Mouse (Mus musculus) heart, embryonic 12.5 days (tissue): Measurements from ENCODE around the gene Asic4. TPM values are rescaled to one million over a fixed set of nuclear protein-coding genes. Genes with fewer than 3 reads are reported as not detected.

Experiments
- ATAC-seq: fragments of 200-750 bp; cut with Nextera tagmentation; 2 replicates; pipeline ENCODE4 v1.8.0; 2017; ENCODE audit warnings: moderate TSS enrichment, moderate library complexity; ENCODE audit not compliant: insufficient number of reproducible peaks, low FRiP score
- H3K27ac ChIP-seq: fragments of 300-500 bp; sonication (generic); 2 replicates; pipeline ENCODE4 v1.5.1; 2016; ENCODE audit warnings: mild to moderate bottlenecking, moderate library complexity; ENCODE audit not compliant: poor library complexity, severe bottlenecking
- H3K27me3 ChIP-seq: fragments of 300-500 bp; sonication (generic); replicated peaks from 2 replicates; pipeline ENCODE4 v1.6.1; 2016; ENCODE audit warnings: mild to moderate bottlenecking, moderate library complexity
- H3K36me3 ChIP-seq: fragments of 300-500 bp; sonication (generic); 2 replicates; pipeline ENCODE4 v1.6.1; 2016; ENCODE audit warnings: mild to moderate bottlenecking, moderate library complexity
- H3K4me1 ChIP-seq: fragments of 300-500 bp; sonication (generic); replicated peaks from 2 replicates; pipeline ENCODE4 v1.6.1; 2016; ENCODE audit warnings: mild to moderate bottlenecking
- H3K4me2 ChIP-seq: fragments of 300-500 bp; sonication (generic); 2 replicates; pipeline ENCODE4 v1.6.1; 2016; ENCODE audit warnings: mild to moderate bottlenecking, moderate library complexity
- H3K4me3 ChIP-seq: fragments of 300-500 bp; sonication (generic); 2 replicates; pipeline ENCODE4 v1.5.1; 2016; ENCODE audit warnings: mild to moderate bottlenecking
- H3K9ac ChIP-seq: fragments of 300-500 bp; sonication (generic); 2 replicates; pipeline ENCODE4 v1.6.1; 2016; ENCODE audit warnings: mild to moderate bottlenecking, moderate library complexity
- H3K9me3 ChIP-seq: fragments of 300-500 bp; sonication (generic); replicated peaks from 2 replicates; pipeline ENCODE4 v1.6.1; 2016; ENCODE audit warnings: mild to moderate bottlenecking, moderate library complexity
- WGBS: fragments of 180-500 bp; shearing (Covaris S2); methylation state at CpG from one replicate; pipeline ENCODE4 v1.1.7; 2016; 5-methylcytosine and 5-hydroxymethylcytosine counted together
- polyA plus RNA-seq: library from polyadenylated mRNA; unstranded; fragments of >200 nt; fragmentation: Nextera tagmentation; extraction: Ambion mirVana; gene quantifications from 2 replicates; pipeline ENCODE4 v1.2.1, GENCODE M21; 2016

Gene Asic4
- polyA plus RNA-seq, 1 experiment from 2014 or later = 0.33 TPM

DNA sequence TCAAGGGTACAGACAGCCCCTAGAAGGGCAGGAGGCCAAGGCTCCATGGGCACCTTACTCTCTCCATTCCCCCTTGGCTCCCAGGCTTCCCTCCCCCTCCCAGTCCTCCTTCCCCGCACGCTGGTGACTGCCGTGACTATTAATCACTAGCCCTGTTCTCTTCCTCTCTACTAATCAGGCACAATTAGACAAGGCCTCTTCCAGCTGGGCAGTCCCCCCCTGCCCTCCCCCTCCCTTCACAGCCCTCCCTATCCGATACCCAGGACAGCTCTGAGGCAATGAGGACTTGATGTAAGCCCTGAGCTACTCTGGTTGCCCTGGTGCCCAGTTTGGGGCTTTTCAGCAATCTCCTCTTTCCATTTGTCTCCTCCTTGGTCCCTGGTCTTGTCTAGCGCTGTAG lies 5.7 kb downstream of the Asic4 start:
- H3K4me2 ChIP-seq = no peak overlapping the region
- no peak overlapping the region for H3K9ac ChIP-seq
- no peak overlapping the region for H3K4me3 ChIP-seq
- H3K36me3 ChIP-seq = no peaks in the 10 kb centered on the region
- H3K27ac ChIP-seq = no peak overlapping the region
- H3K27me3 ChIP-seq = peaks cover 74% of the 10 kb centered on the region
- no peaks in the 10 kb centered on the region for H3K9me3 ChIP-seq
- peaks cover 29% of the 10 kb centered on the region for H3K4me1 ChIP-seq
- WGBS = 34% methylated on average over 5 of the region's 5 CpGs
- ATAC-seq = no peak

DNA sequence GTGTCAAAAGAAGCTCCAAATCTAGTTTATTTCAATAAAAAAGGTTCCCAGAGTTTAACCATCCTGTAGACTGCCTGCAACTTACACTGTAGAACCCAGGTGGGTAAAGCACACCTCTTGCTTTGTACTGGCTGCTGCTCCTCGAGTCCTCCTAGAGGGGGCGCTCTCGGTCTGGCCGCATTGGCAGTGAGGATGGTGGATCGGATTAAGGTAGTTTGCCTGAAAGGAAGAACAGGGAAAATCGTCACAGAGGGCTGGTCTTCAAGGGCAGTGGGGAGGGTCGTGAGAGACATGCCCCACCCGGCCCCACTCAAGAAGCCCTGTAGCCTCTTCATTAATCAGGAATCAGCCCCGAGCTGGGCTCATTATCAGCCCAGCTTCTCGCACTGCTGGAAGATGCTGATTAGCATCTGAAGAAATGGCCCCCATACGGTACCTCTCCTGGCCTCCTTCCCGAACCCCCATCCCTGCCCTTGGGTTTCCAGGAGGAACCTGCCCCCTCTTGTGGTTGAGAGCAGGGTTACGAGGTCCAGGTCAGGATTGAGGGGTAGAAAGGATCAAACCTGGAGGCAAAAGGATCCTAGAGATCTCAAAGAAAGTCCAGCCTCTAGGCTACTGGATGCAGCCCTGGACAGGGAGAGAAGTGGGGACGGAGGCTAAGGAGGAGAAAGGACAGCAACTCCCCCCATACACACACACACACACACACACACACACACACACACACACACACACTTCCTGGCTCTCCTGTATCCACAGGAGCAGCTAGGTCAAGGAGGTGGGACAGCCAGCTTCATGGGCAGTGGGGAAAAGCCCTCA lies 6.7 kb downstream of the Asic4 start:
- H3K36me3 ChIP-seq = no peaks in the 10 kb centered on the region
- peaks cover 26% of the 10 kb centered on the region for H3K4me1 ChIP-seq
- no peak overlapping the region for H3K27ac ChIP-seq
- H3K4me3 ChIP-seq = no peak overlapping the region
- WGBS = 12% methylated on average over 14 of the region's 14 CpGs
- peak overlapping the region; percentile 71; the same call in 1 of the 2 replicates for H3K4me2 ChIP-seq
- peaks cover 66% of the 10 kb centered on the region for H3K27me3 ChIP-seq
- no peak overlapping the region for H3K9ac ChIP-seq
- no peaks in the 10 kb centered on the region for H3K9me3 ChIP-seq
- no peak for ATAC-seq

DNA sequence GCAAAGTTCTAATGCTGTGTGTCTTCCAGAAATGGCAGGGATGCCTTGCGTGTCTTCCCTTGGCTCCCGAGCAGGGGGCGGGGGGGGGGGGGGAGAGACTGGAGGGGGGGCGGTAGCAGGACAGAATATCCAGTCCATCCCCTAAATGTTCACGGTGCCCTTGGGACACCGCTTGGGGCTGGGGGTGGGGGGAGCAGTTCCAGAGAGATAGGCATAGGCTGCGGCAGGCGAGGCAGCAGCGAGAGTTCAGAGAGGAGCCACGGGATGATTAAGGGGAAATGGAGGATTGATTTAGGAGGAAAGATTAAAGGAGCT lies 7.4 kb downstream of the Asic4 start:
- Histone ChIP-seq H3K9ac (0 out of 2 replicates have a peak overlapping the region, but pooled peaks have one; percentile 36), H3K36me3 (no peaks in the 10 kb centered on the region), H3K4me3 (no peak overlapping the region), H3K27ac (no peak overlapping the region), H3K4me2 (peak overlapping the region; percentile 71), H3K27me3 (peaks cover 59% of the 10 kb centered on the region), H3K9me3 (no peaks in the 10 kb centered on the region), H3K4me1 (peaks cover 31% of the 10 kb centered on the region)
- ATAC-seq = peak; percentile 34; the same call in 1 of the 2 replicates
- 2% methylated on average over 9 of the region's 10 CpGs for WGBS

DNA sequence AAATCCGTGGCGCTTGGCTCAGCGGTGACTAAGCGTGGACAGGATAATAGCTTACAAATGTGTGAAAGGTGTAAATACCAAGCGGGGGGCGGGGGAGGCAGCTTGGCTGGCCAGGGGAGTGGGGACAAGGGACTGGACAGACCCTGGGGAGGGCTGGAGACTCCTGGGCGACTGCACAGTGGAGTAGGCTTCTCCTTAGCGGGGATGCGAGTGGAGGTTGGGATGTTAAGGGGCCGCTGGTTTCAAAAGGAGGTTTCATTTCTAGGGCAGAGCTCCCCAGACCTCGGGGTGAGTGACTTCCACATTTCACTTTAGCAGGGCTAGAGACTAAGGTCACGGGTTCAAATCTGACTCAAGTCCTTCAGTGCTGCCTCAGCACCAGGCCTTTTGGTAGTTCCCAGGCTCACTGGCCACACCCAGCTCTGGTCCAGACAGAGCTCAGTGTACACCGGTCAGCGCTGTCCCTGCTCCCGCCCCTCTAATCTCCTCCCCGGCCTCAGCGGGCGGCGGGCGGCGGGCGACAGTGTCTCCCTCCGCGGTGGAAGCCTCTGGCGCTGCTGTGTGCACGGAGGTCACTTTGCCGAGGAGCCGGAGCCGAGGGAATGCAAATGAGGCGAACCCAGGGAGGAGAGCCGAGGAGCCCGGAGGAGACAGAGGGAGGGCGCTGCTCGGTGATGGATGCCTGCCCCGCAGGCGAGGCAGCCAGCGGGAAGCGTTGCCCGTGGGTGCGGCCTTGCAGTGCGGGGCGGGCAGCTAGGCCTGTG lies 8.0 kb downstream of the Asic4 start:
- H3K36me3 ChIP-seq = no peaks in the 10 kb centered on the region
- peaks cover 54% of the 10 kb centered on the region for H3K27me3 ChIP-seq
- H3K27ac ChIP-seq = peak overlapping the region; percentile 27
- WGBS = 2% methylated on average over 42 of the region's 42 CpGs
- H3K4me1 ChIP-seq = peaks cover 34% of the 10 kb centered on the region
- peak overlapping the region; percentile 71 for H3K4me2 ChIP-seq
- H3K9ac ChIP-seq = peak overlapping the region; percentile 63
- H3K4me3 ChIP-seq = peak overlapping the region; percentile 41
- H3K9me3 ChIP-seq = no peaks in the 10 kb centered on the region
- peak; percentile 62 for ATAC-seq

DNA sequence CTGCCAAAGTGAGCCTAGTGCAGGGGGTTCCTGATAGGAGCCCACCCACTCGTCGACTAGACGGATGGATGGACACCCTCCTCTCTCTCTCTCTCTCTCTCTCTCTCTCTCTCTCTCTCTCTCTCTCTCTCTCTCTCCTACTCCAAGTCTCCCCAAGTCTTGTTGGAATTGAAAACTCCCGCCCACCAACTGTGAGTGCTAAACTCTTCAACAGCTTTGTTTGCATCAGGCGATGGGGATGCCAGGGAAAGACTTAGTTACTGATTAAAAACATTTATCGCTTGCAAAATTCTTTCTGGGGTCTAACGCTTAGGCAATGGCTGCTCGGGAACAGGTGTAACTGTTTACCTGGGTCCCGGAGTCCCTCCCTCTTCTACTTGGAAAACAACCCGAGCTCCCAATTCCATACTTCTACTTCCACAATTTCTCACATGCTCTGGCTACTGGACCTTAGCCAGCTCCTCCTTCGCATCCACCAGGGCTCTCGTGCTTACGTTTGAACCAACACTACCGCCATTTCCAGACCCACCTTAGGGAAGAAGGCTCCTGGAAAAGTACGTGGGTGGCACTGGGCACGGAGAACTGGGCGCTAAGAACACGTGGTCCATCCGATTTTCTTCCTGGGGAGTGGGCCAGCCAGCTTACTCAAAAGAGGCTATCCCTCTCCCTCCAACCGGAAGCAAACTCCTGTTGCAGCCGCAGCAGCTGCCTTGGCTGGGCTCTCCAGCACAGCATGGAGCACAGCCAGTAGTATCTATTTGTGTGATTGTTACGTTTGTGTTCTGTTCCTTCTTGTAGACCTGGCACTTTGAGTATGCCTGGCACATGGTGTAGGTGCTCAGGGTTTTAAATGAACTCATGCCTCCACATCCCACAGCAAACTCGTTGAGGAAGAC lies 8.8 kb downstream of the Asic4 start:
- ATAC-seq = no peak

DNA sequence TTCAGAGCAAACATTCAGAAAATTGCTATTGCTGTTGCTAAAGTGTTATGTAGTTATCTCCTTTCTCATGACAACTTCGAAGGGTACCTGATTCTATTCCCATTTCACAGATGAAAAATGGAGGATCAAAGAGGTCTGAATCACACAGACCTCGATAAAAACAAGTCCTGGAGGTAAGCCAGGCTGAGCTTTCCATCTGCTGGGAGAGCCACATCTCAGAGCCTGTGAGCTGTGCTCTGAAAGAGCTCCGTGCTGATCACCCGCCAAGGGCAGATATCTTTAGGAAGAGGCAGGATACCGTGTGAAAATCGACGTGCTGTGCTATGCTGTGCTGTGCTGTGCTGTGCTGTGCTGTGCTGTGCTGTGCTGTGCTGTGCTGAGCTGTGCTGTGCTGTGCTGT lies 10.1 kb downstream of the Asic4 start:
- Histone ChIP-seq H3K4me2 (no peak overlapping the region), H3K27me3 (peaks cover 39% of the 10 kb centered on the region), H3K4me3 (no peak overlapping the region), H3K4me1 (peaks cover 51% of the 10 kb centered on the region), H3K36me3 (no peaks in the 10 kb centered on the region), H3K9ac (no peak overlapping the region), H3K9me3 (no peaks in the 10 kb centered on the region), H3K27ac (no peak overlapping the region)
- ATAC-seq = no peak
- 44% methylated on average over 7 of the region's 7 CpGs for WGBS

More for the DNA sequence above, 8.8 kb downstream of the Asic4 start:
- 17% methylated on average over 23 of the region's 23 CpGs for WGBS
- no peaks in the 10 kb centered on the region for H3K9me3 ChIP-seq
- peaks cover 45% of the 10 kb centered on the region for H3K27me3 ChIP-seq
- peak overlapping the region; percentile 71 for H3K4me2 ChIP-seq
- peak overlapping the region; percentile 63 for H3K9ac ChIP-seq
- H3K27ac ChIP-seq = peak overlapping the region; percentile 27
- no peaks in the 10 kb centered on the region for H3K36me3 ChIP-seq
- peak overlapping the region; percentile 41 for H3K4me3 ChIP-seq
- H3K4me1 ChIP-seq = peaks cover 42% of the 10 kb centered on the region

DNA sequence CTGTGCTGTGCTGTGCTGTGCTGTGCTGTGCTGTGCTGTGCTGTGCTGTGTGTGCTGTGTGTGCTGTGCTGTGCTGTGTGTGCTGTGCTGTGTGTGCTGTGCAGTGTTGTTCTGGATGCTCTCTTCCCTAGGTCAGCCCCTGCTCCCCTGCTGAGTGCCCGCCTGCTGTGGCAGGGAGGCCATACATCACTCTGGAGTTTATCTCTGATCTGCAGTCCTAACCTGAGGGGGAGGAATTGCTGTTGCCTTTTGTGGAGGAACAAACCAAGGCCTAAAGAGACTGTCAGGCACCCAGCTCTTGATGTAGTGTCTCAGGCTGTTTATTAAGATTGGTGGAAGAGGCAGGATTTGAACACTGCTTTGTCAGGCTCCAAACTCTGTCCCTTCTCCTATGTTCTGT lies 12.4 kb downstream of the Asic4 start:
- H3K4me1 ChIP-seq = peaks cover 50% of the 10 kb centered on the region

DNA sequence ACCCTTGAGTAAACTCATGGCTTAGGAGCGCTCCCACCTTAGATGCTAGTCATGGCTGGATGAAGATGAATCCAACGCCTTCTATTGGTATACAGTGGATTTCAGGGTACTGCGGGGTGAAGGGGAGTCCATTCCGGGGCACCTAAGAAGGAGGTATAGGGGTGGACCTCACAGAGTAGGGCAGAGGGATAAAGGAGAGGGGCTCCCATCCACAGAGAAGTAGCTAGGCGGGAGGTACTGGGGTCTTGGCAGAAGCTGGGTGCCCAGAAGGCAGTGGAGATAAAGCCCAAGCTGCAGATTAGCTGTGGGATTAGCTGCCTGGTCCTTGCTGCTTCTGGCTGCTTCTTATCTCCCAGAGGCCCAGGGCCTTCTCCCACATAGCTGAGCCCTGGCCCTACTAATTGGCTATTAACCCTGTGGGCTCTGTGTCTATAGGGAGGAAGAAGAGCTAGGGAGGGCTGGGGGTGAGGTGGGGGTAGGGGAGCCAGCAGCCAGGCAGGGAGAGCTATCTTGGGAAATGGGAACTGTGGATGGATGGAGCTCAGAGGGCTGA lies 13.5 kb downstream of the Asic4 start:
- peak overlapping the region; percentile 1; the same call in 1 of the 2 replicates for H3K4me2 ChIP-seq
- peaks cover 27% of the 10 kb centered on the region for H3K27me3 ChIP-seq
- ATAC-seq = peak; percentile 34; the same call in 1 of the 2 replicates
- H3K27ac ChIP-seq = no peak overlapping the region
- H3K4me3 ChIP-seq = no peak overlapping the region
- H3K4me1 ChIP-seq = peaks cover 39% of the 10 kb centered on the region
- 0 out of 2 replicates have a peak overlapping the region, but pooled peaks have one; percentile 21 for H3K9ac ChIP-seq
- H3K36me3 ChIP-seq = no peaks in the 10 kb centered on the region
- no peaks in the 10 kb centered on the region for H3K9me3 ChIP-seq
- WGBS = 46% methylated on average over 5 of the region's 5 CpGs

More for the DNA sequence above, 12.4 kb downstream of the Asic4 start:
- H3K36me3 ChIP-seq = no peaks in the 10 kb centered on the region
- ATAC-seq = no peak
- H3K27ac ChIP-seq = no peak overlapping the region
- peaks cover 24% of the 10 kb centered on the region for H3K27me3 ChIP-seq
- H3K4me3 ChIP-seq = no peak overlapping the region
- H3K4me2 ChIP-seq = no peak overlapping the region
- WGBS = 50% methylated on average over 1 of the region's 1 CpGs
- no peak overlapping the region for H3K9ac ChIP-seq
- no peaks in the 10 kb centered on the region for H3K9me3 ChIP-seq

DNA sequence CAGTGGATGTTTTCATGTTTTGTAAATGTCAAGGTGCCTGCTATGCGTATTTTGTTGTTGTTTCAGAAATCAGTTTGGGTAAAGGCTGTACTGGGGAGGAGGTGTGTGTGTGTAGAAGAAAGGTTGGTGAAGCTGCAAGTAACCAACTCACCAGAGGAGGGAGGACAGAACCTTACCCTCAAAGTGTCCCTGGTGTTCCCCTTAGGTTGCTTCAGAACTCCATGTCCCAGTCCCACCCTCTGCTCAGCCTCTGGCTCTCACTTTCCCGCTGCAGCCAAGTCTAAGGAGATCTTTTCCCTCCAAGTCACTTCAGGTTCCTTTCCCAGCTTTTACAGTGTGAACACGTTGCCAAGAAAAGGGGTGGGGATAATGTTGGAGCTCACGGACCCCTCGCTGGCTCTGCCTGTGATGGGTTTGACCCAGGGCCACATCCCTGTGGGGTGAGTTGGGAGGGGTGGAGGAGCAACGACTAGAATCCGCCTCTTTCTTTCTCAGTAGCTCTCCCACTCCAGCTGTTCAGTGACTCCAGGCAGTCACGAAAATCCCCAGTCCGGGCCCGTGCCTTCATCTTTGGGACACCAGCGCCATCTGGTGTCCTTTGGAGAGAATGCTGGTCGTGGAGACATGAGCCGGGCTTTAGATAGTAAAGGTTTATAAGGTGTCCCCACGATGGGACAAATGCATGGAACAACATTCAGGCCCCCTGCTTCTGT lies 17.1 kb downstream of the Asic4 start:
- 0 out of 2 replicates have a peak overlapping the region, but pooled peaks have one; percentile 33 for H3K9ac ChIP-seq
- 0 out of 2 replicates have a peak overlapping the region, but pooled peaks have one; percentile 4 for H3K4me2 ChIP-seq
- H3K4me3 ChIP-seq = no peak overlapping the region
- H3K4me1 ChIP-seq = peaks cover 26% of the 10 kb centered on the region
- no peaks in the 10 kb centered on the region for H3K9me3 ChIP-seq
- ATAC-seq = 0 out of 2 replicates have a peak, but pooled peaks have one; percentile 28
- 5% methylated on average over 14 of the region's 14 CpGs for WGBS
- peaks cover 2% of the 10 kb centered on the region; the same call in 1 of the 2 replicates for H3K36me3 ChIP-seq
- peaks cover 39% of the 10 kb centered on the region for H3K27me3 ChIP-seq
- H3K27ac ChIP-seq = no peak overlapping the region

DNA sequence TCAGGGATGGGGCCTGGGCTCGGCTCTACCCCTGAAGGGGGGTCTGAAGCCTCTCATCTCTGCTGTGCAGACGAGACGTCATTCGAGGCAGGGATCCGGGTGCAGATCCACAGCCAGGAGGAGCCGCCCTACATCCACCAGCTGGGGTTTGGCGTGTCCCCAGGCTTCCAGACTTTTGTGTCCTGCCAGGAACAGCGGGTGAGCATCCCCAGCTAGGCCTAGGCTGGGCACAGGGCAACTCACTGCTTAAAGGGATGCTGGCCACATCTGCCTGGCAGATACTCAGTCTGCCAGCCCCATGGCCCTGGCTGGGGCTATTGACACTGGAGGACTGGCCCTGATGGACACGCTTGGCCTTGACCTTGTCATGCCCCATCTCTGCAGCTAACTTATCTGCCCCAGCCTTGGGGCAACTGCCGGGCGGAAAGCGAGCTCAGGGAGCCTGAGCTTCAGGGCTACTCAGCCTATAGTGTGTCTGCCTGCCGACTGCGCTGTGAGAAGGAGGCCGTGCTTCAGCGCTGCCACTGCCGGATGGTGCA lies 19.1 kb downstream of the Asic4 start:
- 78% methylated on average over 17 of the region's 17 CpGs for WGBS
- Histone ChIP-seq H3K9ac (no peak overlapping the region), H3K4me3 (no peak overlapping the region), H3K27me3 (peaks cover 58% of the 10 kb centered on the region), H3K27ac (no peak overlapping the region), H3K4me2 (no peak overlapping the region), H3K36me3 (peaks cover 22% of the 10 kb centered on the region), H3K9me3 (no peaks in the 10 kb centered on the region), H3K4me1 (peaks cover 9% of the 10 kb centered on the region)
- no peak for ATAC-seq
